Mouse (Mus musculus) cerebellum, adult 9-10 months (tissue): Measurements from ENCODE around the gene Sumf1.
A peak's percentile ranks its signal among the peaks of the same experiment; 100 is the strongest.

Experiments
- DNase-seq: peaks from one replicate; pipeline ENCODE4 v3.0.0; 2022

The Sumf1 gene

GRCm38 (mm10) chr6:108184847-108185684, at the start of gene Sumf1:
Sumf1 (minus strand) TSS chr6:108185582.
- peak; percentile 92 for DNase-seq

GRCm38 (mm10) chr6:108234536-108234935, 49.2 kb upstream of the Sumf1 start:
- DNase-seq: no peak

DNA sequence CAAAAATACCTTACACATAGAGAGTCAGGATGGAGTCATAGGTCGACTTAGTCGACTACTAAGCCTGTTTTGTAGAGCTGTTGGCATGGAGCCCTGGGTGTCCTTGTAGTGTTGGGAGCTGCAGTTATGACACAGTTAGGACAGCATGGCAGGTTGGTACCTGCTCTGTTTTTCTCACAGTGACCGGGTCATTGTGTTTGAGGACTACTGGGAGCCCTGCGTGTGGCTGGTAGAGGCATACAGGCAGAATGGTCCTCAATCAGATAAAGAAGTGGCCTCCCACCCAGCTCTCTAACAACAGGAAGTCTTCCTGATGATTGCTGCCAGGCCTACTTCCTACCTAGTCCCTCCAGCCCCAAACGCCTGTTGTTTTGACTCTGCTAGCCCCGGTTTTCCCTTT, 47.7 kb upstream of the Sumf1 start:
- DNase-seq: no peak

- DNase-seq: no peak
Observed at GRCm38 (mm10) chr6:108231892-108232710, 46.7 kb upstream of the Sumf1 start.

GRCm38 (mm10) chr6:108230608-108231007, 45.2 kb upstream of the Sumf1 start:
- no peak for DNase-seq

- DNase-seq: no peak
Observed at GRCm38 (mm10) chr6:108228601-108229000, 43.2 kb upstream of the Sumf1 start.

DNA sequence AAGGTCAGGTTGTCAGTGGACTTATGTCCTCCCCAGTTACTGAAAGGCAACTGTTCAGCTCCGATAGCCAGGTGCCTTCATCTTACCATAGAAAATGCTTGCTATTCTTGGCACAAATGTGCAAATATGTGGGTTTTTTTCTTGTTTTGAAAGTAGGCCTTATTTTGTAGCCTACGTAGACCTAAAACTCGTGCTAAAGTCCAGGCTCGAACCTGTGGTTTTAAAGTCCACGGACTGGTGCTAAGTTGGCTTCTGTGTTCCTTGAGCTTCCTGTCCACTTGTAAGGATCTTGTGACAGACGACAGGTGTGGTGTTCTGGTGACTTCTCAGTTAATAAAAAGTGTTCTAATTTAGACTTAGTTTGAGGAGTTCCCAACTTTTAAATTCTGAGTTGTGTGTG, 42.7 kb upstream of the Sumf1 start:
- no peak for DNase-seq

DNA sequence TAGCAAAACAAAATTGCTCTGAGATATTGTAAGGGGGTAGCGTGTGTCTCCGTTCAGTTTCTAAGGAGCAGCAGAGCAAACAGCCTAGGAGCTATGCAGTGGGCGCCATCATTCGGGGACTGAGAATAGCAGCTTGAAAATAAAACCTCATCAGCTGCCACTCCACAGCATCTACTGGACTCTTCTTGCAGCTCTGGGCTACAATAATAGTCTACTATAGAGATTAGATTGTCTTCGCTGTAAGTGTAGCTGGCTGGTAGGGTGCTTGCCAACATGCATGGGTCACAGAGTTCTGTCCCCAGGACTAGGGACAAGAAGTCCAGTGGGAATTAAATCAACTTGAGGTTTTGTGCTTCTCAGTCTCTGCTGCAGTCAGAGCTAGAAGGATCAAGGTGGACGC, 42.1 kb upstream of the Sumf1 start:
- DNase-seq: no peak

- DNase-seq: no peak
Observed at GRCm38 (mm10) chr6:108226230-108226629, 40.8 kb upstream of the Sumf1 start.

DNA sequence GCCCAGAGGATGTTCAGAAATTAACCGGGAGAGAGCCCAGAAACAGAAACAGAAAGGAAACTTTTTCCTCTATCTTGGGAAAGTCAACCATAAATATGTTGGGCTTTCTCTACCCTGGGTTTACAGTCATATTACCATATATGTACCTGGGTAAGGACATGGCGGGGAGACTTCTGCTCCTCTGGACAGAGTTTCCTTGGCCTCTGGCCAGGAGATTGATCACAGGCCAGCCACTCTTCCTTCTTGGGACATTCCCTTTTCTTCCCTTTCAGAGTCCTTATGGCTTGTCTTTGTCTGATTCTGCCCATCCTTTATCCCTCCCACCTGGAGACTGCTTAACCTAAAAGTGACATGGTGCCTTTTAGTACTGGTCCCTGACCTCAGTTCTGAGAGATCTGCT, 39.6 kb upstream of the Sumf1 start:
- no peak for DNase-seq

GRCm38 (mm10) chr6:108224361-108224760, 39.0 kb upstream of the Sumf1 start:
- no peak for DNase-seq

- DNase-seq: no peak
Observed at GRCm38 (mm10) chr6:108222875-108223274, 37.5 kb upstream of the Sumf1 start.

GRCm38 (mm10) chr6:108222435-108222834, 37.1 kb upstream of the Sumf1 start:
- no peak for DNase-seq

DNA sequence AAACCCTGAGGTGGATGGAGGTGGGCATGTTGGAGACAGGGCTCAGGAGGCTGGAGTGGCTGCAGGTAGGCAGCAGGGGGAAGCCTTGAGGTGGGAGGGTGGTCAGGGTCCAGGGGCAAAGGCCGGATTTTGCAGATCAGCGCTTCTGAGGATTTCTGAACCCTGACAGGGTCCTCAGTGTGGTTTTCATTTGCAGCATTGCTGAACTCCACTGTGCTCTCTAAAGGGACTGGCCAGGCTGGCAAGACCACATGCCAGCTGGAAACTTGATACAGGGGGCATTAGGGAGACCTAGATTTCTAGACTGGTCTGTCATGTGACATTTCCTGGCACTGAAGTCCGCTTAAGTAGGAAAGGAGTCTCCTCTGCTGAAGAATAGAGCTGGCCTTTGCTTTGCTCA, 32.6 kb upstream of the Sumf1 start:
- no peak for DNase-seq

DNA sequence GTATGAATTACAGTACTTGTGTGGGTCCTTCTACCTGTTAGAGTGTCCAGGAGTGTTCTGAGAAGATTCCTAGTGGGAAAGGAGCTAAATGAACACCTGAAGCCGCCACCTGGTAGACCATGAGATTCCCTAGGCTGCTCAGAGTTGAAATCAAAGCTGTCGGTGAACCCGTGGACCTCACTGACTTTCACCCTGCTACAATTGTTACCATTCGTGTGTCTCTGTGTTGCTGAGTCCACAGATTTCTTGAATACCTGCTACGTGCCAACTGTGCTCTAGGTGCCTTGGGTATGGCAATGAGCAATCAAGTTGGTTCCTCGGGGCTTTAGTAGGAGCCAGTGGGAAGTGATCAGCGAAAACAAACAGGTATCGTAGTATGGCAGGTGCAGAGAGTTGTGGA, 31.4 kb upstream of the Sumf1 start:
- no peak for DNase-seq

DNA sequence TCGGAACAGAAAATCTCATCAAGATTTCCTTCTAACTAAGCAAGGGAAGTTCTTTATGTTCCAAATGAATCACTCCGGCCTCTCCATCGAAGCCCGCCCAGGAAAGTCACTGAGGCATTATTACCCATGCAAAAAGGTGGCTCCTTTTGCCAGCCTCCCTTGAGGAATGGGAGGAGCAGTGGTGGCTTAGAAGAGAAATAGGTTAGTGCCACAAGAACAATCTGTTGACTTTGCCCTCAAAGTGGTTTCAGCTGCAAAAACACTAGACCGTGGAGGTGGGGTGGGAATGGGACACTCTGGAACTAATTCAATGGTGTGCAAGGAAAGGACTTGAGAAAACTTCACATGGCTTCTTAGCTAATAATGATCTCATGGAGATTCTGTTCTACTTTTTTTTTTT, 30.7 kb upstream of the Sumf1 start:
- DNase-seq: no peak

DNA sequence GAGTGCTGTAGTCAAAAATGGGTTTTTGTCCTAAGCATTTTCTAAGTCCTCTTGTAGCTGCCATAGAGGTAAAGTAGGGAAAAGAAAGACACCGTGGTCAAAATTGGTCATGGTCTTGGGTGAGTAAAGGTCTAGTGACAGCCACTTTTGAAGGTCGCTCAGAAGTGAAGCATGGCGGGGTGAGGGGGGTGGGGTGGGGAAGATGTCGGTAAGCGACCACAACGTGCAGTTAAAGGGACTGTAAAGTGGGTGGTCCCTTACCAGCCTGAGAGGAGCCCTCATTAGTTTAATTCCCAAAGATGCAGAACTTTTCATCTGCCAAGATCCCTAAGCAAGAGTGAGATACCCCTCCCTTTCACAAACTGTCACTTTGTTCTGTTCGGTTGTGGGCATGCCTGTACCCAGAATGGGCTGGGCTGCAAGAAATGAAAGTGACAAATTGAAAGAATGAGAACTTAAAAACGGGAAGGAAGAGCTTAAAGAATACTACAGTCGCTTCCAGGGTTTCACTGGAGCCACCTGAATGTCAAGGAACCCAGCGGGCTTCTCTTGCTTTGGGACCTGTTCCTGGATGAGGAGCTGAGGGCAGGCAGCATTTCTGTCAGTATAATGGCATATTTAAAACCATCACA, 29.0 kb upstream of the Sumf1 start:
- DNase-seq: no peak

- DNase-seq: peak; percentile 32
Observed at GRCm38 (mm10) chr6:108213481-108214293, 28.3 kb upstream of the Sumf1 start.

GRCm38 (mm10) chr6:108212881-108213295, 27.5 kb upstream of the Sumf1 start, which contains the start of gene Itpr1:
Itpr1 (plus strand) TSS chr6:108213096.
- peak; percentile 98 for DNase-seq

DNA sequence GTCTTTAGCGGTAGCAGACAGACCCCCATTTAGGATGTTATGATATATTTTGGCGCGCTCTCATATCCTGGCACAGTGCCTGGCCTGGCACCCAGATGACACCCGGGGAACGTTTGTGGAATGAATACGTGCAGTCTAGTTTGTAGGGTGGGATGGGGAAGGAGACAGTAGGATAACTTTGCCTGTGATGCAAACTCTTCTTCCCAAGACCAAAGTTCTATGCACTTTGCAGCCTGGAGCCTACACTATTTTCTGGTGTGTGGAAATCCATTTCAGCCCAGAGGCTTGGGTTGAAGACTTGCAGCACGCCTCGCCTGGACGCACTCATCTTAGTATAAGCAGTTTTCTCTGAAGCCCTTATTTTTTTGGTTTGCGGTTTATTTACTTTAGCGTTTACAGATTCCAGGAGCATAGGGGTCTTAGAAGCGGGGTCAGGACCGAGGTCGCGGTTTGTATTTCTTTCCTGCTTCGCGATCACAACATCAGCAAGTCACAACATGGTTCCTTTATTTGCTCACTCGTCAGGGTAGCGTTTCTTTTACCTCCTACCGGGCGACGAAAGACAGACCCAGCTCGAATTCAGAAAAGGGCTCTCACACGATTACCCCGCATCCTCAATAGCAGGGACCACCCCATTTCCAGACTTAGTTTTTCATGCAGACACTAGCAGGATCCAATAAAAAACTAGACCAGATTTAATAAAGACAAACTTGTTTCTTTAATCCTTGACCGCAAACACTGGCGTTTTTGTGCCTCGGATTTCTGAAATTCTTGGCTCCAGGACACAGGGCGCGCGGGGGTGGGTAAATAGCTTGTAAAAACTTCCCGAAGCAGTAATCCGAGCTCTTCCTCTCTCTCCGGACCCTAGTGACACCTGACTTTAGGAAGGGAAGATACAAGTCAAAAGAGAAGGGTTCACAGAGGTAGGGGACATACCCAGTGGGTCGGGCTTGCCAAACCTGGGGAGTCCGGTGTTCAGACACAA, 26.8 kb upstream of the Sumf1 start:
- peak; percentile 51 for DNase-seq

DNA sequence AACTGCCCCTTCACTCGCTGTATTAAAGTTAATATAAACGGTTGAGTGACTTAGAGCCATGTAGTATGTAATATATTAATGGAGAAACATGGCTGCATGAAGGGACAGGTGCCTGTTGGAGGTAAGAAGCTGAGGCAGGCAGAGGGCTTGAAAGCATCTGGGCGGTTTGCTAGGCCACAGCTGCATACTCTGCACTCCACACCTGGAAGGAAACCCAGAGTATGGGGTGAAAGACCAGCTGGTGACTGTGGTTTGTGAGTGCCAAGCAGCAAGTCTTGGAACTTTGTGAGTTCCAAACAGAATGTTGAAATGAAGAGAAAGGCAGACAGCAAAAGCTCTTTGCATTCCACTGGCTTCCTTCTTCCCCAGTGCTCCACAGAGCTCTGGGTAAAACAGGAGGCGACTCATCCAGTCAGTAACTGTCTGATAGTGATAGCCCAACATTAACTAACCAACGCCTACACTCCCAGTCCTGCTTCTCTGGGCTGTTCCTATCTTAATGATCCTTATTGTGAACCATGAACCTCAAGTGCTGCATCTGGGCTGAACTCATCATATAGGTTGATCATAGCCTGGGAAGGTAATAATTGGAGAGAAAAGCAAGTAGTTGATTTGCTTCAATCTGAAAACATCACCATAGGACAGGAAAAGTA, 21.7 kb upstream of the Sumf1 start:
- no peak for DNase-seq
